Mouse (Mus musculus): ENCODE measurements around the gene Drg1. TPM values are rescaled to one million over a fixed set of nuclear protein-coding genes. Genes with fewer than 3 reads are reported as not detected.

Gene Drg1
- polyA plus RNA-seq (2015; fragmentation: Nextera tagmentation; extraction: Ambion mirVana) = 223 and 232 TPM in 2 replicates

- H3K9me3 ChIP-seq = no peaks in the 10 kb centered on the region
- H3K4me3 ChIP-seq (replicated peaks) = peak within 1 kb of the TSS; percentile 94
- ATAC-seq (ENCODE audit: insufficient read depth, low FRiP score, low read depth) = peak; percentile 99
- H3K9ac ChIP-seq = peak within 1 kb of the TSS; percentile 98
- H3K27ac ChIP-seq = peak within 1 kb of the TSS; percentile 89
- no peaks in the 10 kb centered on the region for H3K27me3 ChIP-seq (replicated peaks)
- peak within 1 kb of the TSS; percentile 71 for H3K4me2 ChIP-seq
- H3K4me1 ChIP-seq = peaks cover 8% of the 10 kb centered on the region
- peaks cover 15% of the 10 kb centered on the region for H3K36me3 ChIP-seq
- WGBS = under 1% methylated on average over 70 of the region's 72 CpGs
These were observed at the start of gene Drg1 for GRCm38 (mm10) chr11:3266079-3266685. Gene Drg1 (minus strand): TSS chr11:3266415.

GRCm38 (mm10) chr11:3314148-3314547, 47.9 kb upstream of the Drg1 start:
- Histone ChIP-seq H3K36me3 (peaks cover 16% of the 10 kb centered on the region; the same call in 1 of the 2 replicates), H3K9ac (no peak overlapping the region), H3K4me2 (no peak overlapping the region), H3K27ac (no peak overlapping the region), H3K4me3 (replicated peaks) (no peak overlapping the region), H3K4me1 (no peaks in the 10 kb centered on the region), H3K27me3 (replicated peaks) (no peaks in the 10 kb centered on the region), H3K9me3 (no peaks in the 10 kb centered on the region)
- peak; percentile 65 for ATAC-seq (ENCODE audit: insufficient read depth, low FRiP score, low read depth)
- WGBS = 22% methylated on average over 2 of the region's 2 CpGs

- WGBS = 84% methylated on average over 1 of the region's 1 CpGs
- Histone ChIP-seq H3K9me3 (no peaks in the 10 kb centered on the region), H3K4me1 (no peaks in the 10 kb centered on the region), H3K9ac (no peak overlapping the region), H3K27ac (no peak overlapping the region), H3K4me3 (replicated peaks) (no peak overlapping the region), H3K27me3 (replicated peaks) (no peaks in the 10 kb centered on the region), H3K4me2 (no peak overlapping the region), H3K36me3 (peaks cover 23% of the 10 kb centered on the region; the same call in 1 of the 2 replicates)
- no peak for ATAC-seq (ENCODE audit: insufficient read depth, low FRiP score, low read depth)
These were observed 47.1 kb upstream of the Drg1 start for GRCm38 (mm10) chr11:3313294-3313693.

GRCm38 (mm10) chr11:3311586-3312347, 45.6 kb upstream of the Drg1 start:
- Histone ChIP-seq H3K9ac (no peak overlapping the region), H3K4me3 (replicated peaks) (no peak overlapping the region), H3K4me2 (no peak overlapping the region), H3K9me3 (no peaks in the 10 kb centered on the region), H3K4me1 (no peaks in the 10 kb centered on the region), H3K27ac (no peak overlapping the region), H3K27me3 (replicated peaks) (no peaks in the 10 kb centered on the region), H3K36me3 (peaks cover 37% of the 10 kb centered on the region)
- WGBS = 75% methylated on average over 10 of the region's 10 CpGs
- ATAC-seq (ENCODE audit: insufficient read depth, low FRiP score, low read depth) = no peak

GRCm38 (mm10) chr11:3310789-3311585, 44.8 kb upstream of the Drg1 start:
- Histone ChIP-seq H3K27me3 (replicated peaks) (no peaks in the 10 kb centered on the region), H3K4me2 (no peak overlapping the region), H3K36me3 (peaks cover 45% of the 10 kb centered on the region), H3K9me3 (no peaks in the 10 kb centered on the region), H3K27ac (no peak overlapping the region), H3K4me1 (no peaks in the 10 kb centered on the region), H3K4me3 (replicated peaks) (no peak overlapping the region), H3K9ac (no peak overlapping the region)
- 83% methylated on average over 10 of the region's 10 CpGs for WGBS
- ATAC-seq (ENCODE audit: insufficient read depth, low FRiP score, low read depth) = no peak

DNA sequence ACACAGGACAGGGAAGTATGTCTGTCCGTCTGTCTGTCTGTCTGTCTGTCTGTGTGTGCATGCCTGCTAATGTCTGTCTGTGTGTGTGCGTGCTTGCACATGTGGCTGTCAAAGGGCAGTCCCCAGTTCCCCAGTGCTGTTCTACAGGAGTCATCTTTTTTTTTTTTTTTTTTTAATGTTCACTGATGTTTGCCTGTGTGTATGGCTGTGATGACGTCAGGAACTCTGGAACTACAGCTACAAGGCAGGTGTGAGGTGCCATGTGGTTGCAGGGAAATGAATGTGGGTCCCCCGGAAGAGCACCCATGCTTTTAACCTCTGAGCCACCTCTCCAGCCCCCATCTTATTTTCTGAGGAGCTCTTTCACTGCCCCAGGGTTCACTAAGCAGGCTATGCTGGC, 43.7 kb upstream of the Drg1 start:
- Histone ChIP-seq H3K9me3 (no peaks in the 10 kb centered on the region), H3K4me3 (replicated peaks) (no peak overlapping the region), H3K4me1 (no peaks in the 10 kb centered on the region), H3K4me2 (no peak overlapping the region), H3K27me3 (replicated peaks) (no peaks in the 10 kb centered on the region), H3K36me3 (peaks cover 55% of the 10 kb centered on the region), H3K27ac (no peak overlapping the region), H3K9ac (no peak overlapping the region)
- WGBS = 92% methylated on average over 4 of the region's 4 CpGs
- no peak for ATAC-seq (ENCODE audit: insufficient read depth, low FRiP score, low read depth)

GRCm38 (mm10) chr11:3307875-3308274, 41.7 kb upstream of the Drg1 start:
- no peak for ATAC-seq (ENCODE audit: insufficient read depth, low FRiP score, low read depth)
- Histone ChIP-seq H3K9ac (no peak overlapping the region), H3K36me3 (peaks cover 64% of the 10 kb centered on the region)

DNA sequence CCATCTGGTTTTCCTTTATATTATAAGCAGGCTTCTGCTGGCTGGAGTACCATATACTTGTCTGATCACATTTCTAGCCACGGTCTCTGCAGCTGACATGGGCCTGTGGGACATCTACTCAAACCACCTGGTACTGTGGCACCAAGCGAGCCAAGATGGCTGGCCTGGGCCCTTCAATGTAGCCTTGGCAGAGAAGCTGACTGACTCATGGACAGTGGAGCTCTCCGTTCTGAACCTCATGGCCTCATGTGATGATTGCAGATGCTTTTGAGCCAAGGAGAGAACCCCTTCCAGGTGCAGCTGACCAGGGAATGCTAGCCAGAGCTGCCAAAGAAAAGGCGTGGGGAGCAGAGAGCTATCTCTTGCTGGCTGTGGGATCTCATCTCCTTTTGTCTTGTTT, 39.6 kb upstream of the Drg1 start:
- Histone ChIP-seq H3K4me1 (no peaks in the 10 kb centered on the region), H3K9ac (no peak overlapping the region), H3K4me2 (no peak overlapping the region), H3K36me3 (peaks cover 78% of the 10 kb centered on the region), H3K4me3 (replicated peaks) (no peak overlapping the region), H3K27ac (no peak overlapping the region), H3K9me3 (no peaks in the 10 kb centered on the region), H3K27me3 (replicated peaks) (no peaks in the 10 kb centered on the region)
- WGBS = 94% methylated on average over 4 of the region's 4 CpGs
- ATAC-seq (ENCODE audit: insufficient read depth, low FRiP score, low read depth) = no peak

More at GRCm38 (mm10) chr11:3307875-3308274, 41.7 kb upstream of the Drg1 start:
- no peaks in the 10 kb centered on the region for H3K27me3 ChIP-seq (replicated peaks)
- H3K27ac ChIP-seq = no peak overlapping the region
- 93% methylated on average over 3 of the region's 3 CpGs for WGBS
- no peak overlapping the region for H3K4me2 ChIP-seq
- H3K4me3 ChIP-seq (replicated peaks) = no peak overlapping the region
- no peaks in the 10 kb centered on the region for H3K9me3 ChIP-seq
- H3K4me1 ChIP-seq = no peaks in the 10 kb centered on the region

DNA sequence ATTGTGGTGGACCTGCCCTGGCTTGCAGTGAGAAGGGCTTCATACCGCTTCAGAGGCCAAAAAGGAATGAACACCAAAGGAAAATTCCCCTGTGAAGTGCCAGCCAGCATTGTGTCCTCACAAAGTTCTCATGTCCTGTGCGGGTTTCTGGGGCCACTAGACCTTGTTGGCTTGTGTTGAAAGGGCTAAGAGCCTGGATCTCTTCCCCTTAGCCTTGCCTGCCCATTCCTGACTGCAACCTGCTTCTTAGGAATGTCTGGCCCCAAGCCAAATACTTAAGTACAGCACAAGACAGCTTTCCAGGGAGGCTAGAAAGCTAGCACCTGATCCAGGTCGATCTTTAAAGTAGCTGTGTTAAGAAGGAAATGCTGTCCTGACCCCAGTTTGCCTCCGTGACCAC, 36.6 kb upstream of the Drg1 start:
- Histone ChIP-seq H3K27me3 (replicated peaks) (no peaks in the 10 kb centered on the region), H3K9me3 (no peaks in the 10 kb centered on the region), H3K9ac (no peak overlapping the region), H3K27ac (no peak overlapping the region), H3K36me3 (peaks cover 82% of the 10 kb centered on the region), H3K4me2 (no peak overlapping the region), H3K4me1 (no peaks in the 10 kb centered on the region; the same call in 1 of the 2 replicates), H3K4me3 (replicated peaks) (no peak overlapping the region)
- ATAC-seq (ENCODE audit: insufficient read depth, low FRiP score, low read depth) = no peak
- WGBS = 66% methylated on average over 4 of the region's 4 CpGs

- Histone ChIP-seq H3K4me1 (no peaks in the 10 kb centered on the region; the same call in 1 of the 2 replicates), H3K27me3 (replicated peaks) (no peaks in the 10 kb centered on the region), H3K4me3 (replicated peaks) (no peak overlapping the region), H3K36me3 (peaks cover 79% of the 10 kb centered on the region), H3K27ac (no peak overlapping the region), H3K9ac (no peak overlapping the region), H3K4me2 (no peak overlapping the region), H3K9me3 (no peaks in the 10 kb centered on the region)
- ATAC-seq (ENCODE audit: insufficient read depth, low FRiP score, low read depth) = no peak
- 73% methylated on average over 4 of the region's 4 CpGs for WGBS
These were observed 36.2 kb upstream of the Drg1 start for GRCm38 (mm10) chr11:3302385-3302784.

- H3K9ac ChIP-seq = no peak overlapping the region
- peaks cover 70% of the 10 kb centered on the region for H3K36me3 ChIP-seq
- H3K4me2 ChIP-seq = no peak overlapping the region
- H3K27me3 ChIP-seq (replicated peaks) = no peaks in the 10 kb centered on the region
- no peak for ATAC-seq (ENCODE audit: insufficient read depth, low FRiP score, low read depth)
- H3K9me3 ChIP-seq = no peaks in the 10 kb centered on the region
- 91% methylated on average over 5 of the region's 5 CpGs for WGBS
- H3K4me3 ChIP-seq (replicated peaks) = no peak overlapping the region
- peaks cover 2% of the 10 kb centered on the region; the same call in 1 of the 2 replicates for H3K4me1 ChIP-seq
- H3K27ac ChIP-seq = no peak overlapping the region
These were observed 34.9 kb upstream of the Drg1 start for GRCm38 (mm10) chr11:3301075-3301474.

DNA sequence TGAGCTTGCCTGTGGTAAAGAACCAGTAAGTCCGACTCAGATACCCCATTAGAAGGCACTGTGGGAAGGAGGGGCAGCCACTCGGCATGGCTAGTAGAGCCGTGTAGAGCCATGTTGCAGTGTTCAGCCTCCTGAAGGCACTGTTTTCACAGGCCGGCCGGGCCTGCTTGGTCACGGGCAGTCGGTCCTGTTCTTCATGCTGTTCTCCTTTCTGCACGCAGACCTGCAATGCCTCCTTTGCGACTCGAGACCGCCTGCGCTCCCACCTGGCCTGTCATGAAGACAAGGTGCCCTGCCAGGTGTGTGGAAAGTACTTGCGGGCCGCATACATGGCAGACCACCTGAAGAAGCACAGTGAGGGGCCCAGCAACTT, 32.6 kb upstream of the Drg1 start:
- no peaks in the 10 kb centered on the region for H3K9me3 ChIP-seq
- H3K27ac ChIP-seq = no peak overlapping the region
- H3K36me3 ChIP-seq = peaks cover 72% of the 10 kb centered on the region
- no peaks in the 10 kb centered on the region for H3K27me3 ChIP-seq (replicated peaks)
- ATAC-seq (ENCODE audit: insufficient read depth, low FRiP score, low read depth) = no peak
- peaks cover 23% of the 10 kb centered on the region for H3K4me1 ChIP-seq
- no peak overlapping the region for H3K4me3 ChIP-seq (replicated peaks)
- 90% methylated on average over 14 of the region's 14 CpGs for WGBS
- no peak overlapping the region for H3K4me2 ChIP-seq
- H3K9ac ChIP-seq = no peak overlapping the region

Data from stomach, embryonic 15.5 days (tissue).